Mouse (Mus musculus) ES-E14 (cell line): ENCODE measurements at regions not wholly inside any gene's neighbourhood (a gene's known extent, or its start where the extent isn't known, plus 50 kb on each side); places are given as distances from the start of the nearest gene placed in this dataset.

Experiments
- ZC3H11A ChIP-seq: IDR thresholded peaks from 2 replicates; pipeline ENCODE4 v1.6.1; 2012; ENCODE audit warnings: low read depth, mild to moderate bottlenecking, inconsistent platforms, low read length, borderline replicate concordance
- ZNF384 ChIP-seq: IDR thresholded peaks from 2 replicates; pipeline ENCODE4 v1.6.1; 2012; ENCODE audit warnings: low read depth, low read length, inconsistent platforms

DNA sequence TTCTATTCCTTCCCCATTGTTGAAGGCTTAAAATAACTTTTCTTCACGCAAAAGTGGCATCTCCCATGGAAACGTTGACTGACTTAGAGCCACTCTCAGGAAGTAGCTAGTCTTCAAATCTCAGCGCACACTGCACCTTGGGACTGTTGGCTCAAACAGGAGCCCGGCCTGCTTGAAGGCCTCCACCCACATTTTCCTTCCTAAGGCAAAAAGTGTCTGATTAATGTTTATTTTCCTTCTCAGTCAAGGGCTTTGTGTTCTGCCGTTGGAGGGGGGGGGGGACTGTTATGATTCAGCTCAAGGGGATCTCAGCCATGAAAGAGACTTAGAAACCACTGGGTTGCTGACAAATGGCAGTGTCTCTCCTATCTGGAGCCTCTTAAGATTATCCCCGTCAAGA lies 56.5 kb upstream of the Arntl start:
- TF ChIP-seq ZNF384 (no peak), ZC3H11A (no peak)
